Mouse (Mus musculus): ENCODE data around the gene Maip1. TPM values are rescaled to one million over a fixed set of nuclear protein-coding genes. Genes with fewer than 3 reads are reported as not detected.

The Maip1 gene
- polyA plus RNA-seq, 1 experiment = 34.8 TPM

- no peak for TF ChIP-seq GATA1 (IDR thresholded peaks at IDR 0.05; ENCODE audit: low read length)
Measured at GRCm38 (mm10) chr1:57400321-57400720, 5.8 kb upstream of the Maip1 start.

GRCm38 (mm10) chr1:57400877-57401276 is 5.3 kb upstream of the Maip1 start:
- TF ChIP-seq GATA1 (IDR thresholded peaks at IDR 0.05; ENCODE audit: low read length) = no peak

GRCm38 (mm10) chr1:57402116-57402515 is 4.0 kb upstream of the Maip1 start:
- TF ChIP-seq GATA1 (IDR thresholded peaks at IDR 0.05; ENCODE audit: low read length) = no peak

- no peak for TF ChIP-seq GATA1 (IDR thresholded peaks at IDR 0.05; ENCODE audit: low read length)
Measured at GRCm38 (mm10) chr1:57408994-57409393, 2.9 kb downstream of the Maip1 start.

GRCm38 (mm10) chr1:57413397-57413796 is 7.3 kb downstream of the Maip1 start:
- TF ChIP-seq GATA1 (IDR thresholded peaks at IDR 0.05; ENCODE audit: low read length) = no peak

GRCm38 (mm10) chr1:57423696-57424095 is 17.6 kb downstream of the Maip1 start:
- TF ChIP-seq GATA1 (IDR thresholded peaks at IDR 0.05; ENCODE audit: low read length) = no peak

- no peak for TF ChIP-seq GATA1 (IDR thresholded peaks at IDR 0.05; ENCODE audit: low read length)
Measured at GRCm38 (mm10) chr1:57428368-57429308, 22.5 kb downstream of the Maip1 start.

- no peak for TF ChIP-seq GATA1 (IDR thresholded peaks at IDR 0.05; ENCODE audit: low read length)
Measured at GRCm38 (mm10) chr1:57429786-57430483, 23.8 kb downstream of the Maip1 start.

GRCm38 (mm10) chr1:57433141-57433540 is 27.0 kb downstream of the Maip1 start:
- no peak for TF ChIP-seq GATA1 (IDR thresholded peaks at IDR 0.05; ENCODE audit: low read length)

GRCm38 (mm10) chr1:57436408-57436807 is 30.3 kb downstream of the Maip1 start:
- no peak for TF ChIP-seq GATA1 (IDR thresholded peaks at IDR 0.05; ENCODE audit: low read length)

- no peak for TF ChIP-seq GATA1 (IDR thresholded peaks at IDR 0.05; ENCODE audit: low read length)
Measured at GRCm38 (mm10) chr1:57436954-57437353, 30.8 kb downstream of the Maip1 start.

- TF ChIP-seq GATA1 (IDR thresholded peaks at IDR 0.05; ENCODE audit: low read length) = no peak
Measured at GRCm38 (mm10) chr1:57439026-57439425, 32.9 kb downstream of the Maip1 start.

- no peak for TF ChIP-seq GATA1 (IDR thresholded peaks at IDR 0.05; ENCODE audit: low read length)
Measured at GRCm38 (mm10) chr1:57440771-57441170, 34.6 kb downstream of the Maip1 start.

- no peak for TF ChIP-seq GATA1 (IDR thresholded peaks at IDR 0.05; ENCODE audit: low read length)
Measured at GRCm38 (mm10) chr1:57445679-57446078, 39.6 kb downstream of the Maip1 start.

- TF ChIP-seq GATA1 (IDR thresholded peaks at IDR 0.05; ENCODE audit: low read length) = no peak
Measured at GRCm38 (mm10) chr1:57450241-57450640, 44.1 kb downstream of the Maip1 start.

- TF ChIP-seq GATA1 (IDR thresholded peaks at IDR 0.05; ENCODE audit: low read length) = no peak
Measured at GRCm38 (mm10) chr1:57460305-57460940, 54.3 kb downstream of the Maip1 start.

Other genes with a start within 250 kb of the Maip1 start
- gene 1700066M21Rik, start 28.7 kb upstream of the Maip1 start, polyA plus RNA-seq (2012) = 27.8 and 33.1 TPM in 2 replicates
- 1.7 TPM in 2 replicates for gene Tyw5, start 773 bp downstream of the Maip1 start, polyA plus RNA-seq (2012)

All from G1E-ER4 (cell line).